Mouse (Mus musculus) cerebellum, postnatal 14 days (tissue): Measurements from ENCODE around the gene Ap1s2.

Experiments
- DNase-seq, 2 experiments: peaks; one replicate each; pipeline ENCODE4 v3.0.0; 2021; ENCODE audit warnings: mixed read lengths in 2 of 2

The Ap1s2 gene

GRCm38 (mm10) chrX:163908337-163909250 is at the start of gene Ap1s2:
Gene Ap1s2, plus strand, starts transcription at chrX:163909017.
- peak; percentile 95 for DNase-seq

- no peak for DNase-seq
Measured at GRCm38 (mm10) chrX:163867711-163868379, 41.0 kb upstream of the Ap1s2 start.

GRCm38 (mm10) chrX:163868659-163869278 is 40.0 kb upstream of the Ap1s2 start:
- DNase-seq: no peak

GRCm38 (mm10) chrX:163875932-163876331 is 32.9 kb upstream of the Ap1s2 start:
- no peak for DNase-seq

DNA sequence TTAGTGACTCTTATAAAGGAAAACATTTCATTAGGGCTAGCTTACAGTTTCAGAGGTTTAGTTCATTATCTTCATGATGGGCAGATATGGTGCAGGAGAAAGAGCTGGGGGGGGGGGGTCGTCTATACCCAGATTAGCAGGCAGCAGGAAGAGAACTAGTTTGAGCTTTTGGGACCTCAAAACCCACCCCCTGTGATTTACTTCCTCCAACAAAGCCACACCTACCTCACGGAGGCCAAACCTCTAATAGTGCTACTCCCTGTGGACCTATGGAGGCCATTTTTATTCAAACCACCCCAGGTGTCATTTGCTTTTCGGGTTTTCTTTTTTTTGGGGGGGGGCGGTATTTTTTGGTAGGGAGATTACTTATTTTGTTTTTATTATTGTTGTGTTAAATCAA is 32.2 kb upstream of the Ap1s2 start:
- DNase-seq: no peak

GRCm38 (mm10) chrX:163879039-163879438 is 29.8 kb upstream of the Ap1s2 start:
- no peak for DNase-seq

DNA sequence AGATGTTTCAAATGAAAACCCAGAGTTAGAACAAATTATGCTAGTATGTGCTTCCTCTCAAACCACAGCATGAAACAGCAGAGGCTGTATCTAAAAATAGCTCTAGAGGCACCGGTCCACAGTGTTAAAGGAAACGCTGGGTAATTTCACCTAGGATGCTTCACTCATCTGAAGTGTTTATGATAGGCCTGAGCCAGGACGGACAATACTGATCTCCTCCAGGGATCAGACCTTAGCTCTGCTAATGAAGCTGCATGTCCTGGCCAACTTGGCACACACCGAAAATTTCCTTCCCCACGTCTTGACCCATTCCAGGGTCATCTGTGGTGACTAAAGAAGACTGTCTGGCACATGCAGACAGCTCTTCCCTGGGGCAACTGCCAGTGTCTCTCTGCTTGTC is 29.4 kb upstream of the Ap1s2 start:
- DNase-seq: peak; percentile 21 to 32

DNA sequence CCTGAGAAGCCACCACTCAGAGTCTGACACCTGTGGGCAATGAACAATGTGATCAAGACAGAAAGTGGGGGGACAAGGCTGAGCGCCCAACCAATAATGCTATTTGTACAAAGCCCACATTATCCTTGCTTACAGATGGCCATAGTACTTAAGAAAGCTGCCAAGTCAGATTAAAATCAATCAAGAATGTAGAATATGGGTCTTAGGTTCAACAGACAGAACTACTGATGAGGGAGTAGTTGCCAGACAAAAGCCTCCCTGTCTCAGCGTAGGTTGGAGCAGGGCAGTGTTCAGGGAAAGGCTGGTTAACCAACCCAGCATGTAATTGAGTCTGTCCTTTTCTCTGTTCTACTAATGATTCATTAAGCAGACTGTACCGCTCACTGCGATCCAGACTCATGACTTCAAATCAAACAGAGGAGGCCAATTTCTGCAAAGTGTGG is 23.3 kb upstream of the Ap1s2 start:
- no peak for DNase-seq

GRCm38 (mm10) chrX:163897354-163897753 is 11.5 kb upstream of the Ap1s2 start:
- no peak for DNase-seq

DNA sequence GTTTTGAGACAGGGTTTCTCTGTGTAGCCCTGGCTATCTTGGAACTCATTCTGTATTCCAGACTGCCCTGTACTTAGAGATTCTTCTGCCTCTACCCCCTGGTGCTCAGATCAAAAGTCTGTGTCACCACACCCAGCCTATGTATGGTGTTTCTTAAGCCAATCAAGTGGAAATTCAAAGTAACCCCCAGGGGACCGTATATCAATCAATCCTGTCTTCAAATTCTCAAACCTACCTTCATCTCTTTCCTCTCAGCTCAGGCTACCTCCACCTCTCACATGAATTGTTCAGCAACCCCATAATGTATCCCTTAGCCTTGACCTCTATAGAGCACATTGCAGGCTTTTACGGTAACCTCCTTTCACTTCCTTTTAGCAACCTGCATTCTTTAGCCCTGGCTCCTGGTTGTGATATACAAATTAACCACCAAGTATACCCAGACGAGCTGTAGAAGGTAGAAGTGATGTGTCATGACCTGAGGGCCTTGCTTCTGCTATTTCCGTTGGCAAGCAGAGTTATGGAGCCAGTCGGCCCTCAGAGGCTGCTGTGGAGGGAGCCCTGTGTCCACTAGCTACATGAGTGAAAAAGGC is 9.3 kb upstream of the Ap1s2 start:
- no peak for DNase-seq

DNA sequence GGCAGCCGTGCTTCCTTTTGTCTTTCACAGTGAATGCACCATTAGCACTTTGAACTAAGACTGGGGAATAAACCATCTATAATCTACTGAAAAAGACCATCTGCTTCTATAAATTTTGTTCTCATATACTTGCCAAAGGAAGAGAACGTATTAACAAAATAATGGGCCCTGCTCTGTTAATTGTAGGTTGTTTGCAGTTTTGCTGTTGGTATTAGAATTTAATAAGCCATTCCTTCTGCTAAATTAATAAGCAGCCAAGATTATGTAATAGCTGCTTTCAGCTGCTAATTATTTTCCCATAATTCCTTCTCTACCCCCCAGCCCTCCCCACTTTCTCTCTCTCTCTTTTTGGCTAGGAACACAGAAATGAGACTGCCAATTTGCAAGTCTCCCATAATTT is 2.0 kb upstream of the Ap1s2 start:
- DNase-seq: no peak

GRCm38 (mm10) chrX:163908003-163908336 is 847 bp upstream of the Ap1s2 start:
- peak in 1 of 2 experiments; percentile 56 for DNase-seq

- peak; percentile 63 to 74 for DNase-seq
Measured at GRCm38 (mm10) chrX:163909381-163909780, 564 bp downstream of the Ap1s2 start.

GRCm38 (mm10) chrX:163912791-163913190 is 4.0 kb downstream of the Ap1s2 start:
- DNase-seq: peak; percentile 59 to 65

GRCm38 (mm10) chrX:163929550-163929949 is 20.7 kb downstream of the Ap1s2 start:
- DNase-seq: no peak

- DNase-seq: no peak
Measured at GRCm38 (mm10) chrX:163934731-163935130, 25.9 kb downstream of the Ap1s2 start.

DNA sequence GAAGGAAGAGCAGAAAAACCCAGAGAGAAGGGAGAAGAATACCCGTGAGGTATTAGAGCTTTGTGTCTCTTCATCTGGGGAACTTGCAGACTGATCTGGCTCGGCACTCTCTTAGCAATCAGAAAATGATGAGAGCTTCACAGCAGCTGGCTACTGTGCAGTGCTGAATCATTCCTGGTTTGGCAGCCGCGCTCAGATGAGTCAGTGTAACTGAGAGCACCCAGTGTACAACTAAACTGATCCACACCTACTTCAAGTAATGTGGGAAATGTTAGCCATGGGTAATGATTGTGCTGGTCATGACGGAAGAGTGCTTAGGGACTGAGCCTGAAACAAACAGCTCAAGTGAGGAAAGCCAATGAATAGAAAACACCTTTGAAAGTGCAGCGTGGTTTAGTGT is 29.8 kb downstream of the Ap1s2 start:
- no peak for DNase-seq

DNA sequence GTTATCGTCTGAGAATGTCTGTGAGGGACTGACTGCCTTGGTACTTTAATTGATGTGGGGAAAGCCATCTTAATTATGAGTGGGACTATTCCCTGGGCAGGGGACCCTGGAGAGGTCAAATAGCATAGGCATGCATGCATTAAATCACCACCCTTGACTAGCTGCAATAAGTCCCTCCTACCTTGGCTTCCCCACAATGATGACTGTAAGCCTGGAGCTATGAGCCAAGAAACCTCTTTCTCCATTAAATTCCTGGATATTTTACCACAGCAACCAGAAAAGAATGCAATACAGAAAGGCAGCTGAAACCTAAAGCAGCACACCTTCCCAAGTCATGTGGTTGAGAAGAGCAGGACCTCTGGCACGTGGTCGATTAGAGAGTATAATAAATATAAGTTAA is 35.6 kb downstream of the Ap1s2 start:
- no peak for DNase-seq

- no peak for DNase-seq
Measured at GRCm38 (mm10) chrX:163951618-163952017, 42.8 kb downstream of the Ap1s2 start.

DNA sequence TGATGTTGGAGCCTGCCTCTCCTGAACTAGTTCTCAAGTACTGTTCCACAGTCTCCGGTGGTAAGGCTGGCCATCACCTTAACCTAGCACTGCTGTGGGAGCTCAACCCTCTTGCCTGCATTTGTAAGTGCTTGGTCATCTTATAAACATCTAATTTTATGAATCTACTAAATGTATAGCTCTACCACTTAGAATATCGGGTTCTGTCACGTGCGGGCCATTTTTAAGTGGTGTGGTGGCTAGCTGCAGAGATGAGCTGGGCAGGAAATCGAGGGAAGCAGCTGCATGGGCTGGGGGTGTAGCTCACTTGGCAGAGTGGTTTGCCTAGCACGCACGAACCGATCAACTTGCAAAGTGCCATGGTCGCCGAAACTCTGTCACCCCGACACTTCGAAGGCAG is 48.6 kb downstream of the Ap1s2 start:
- DNase-seq: no peak

DNA sequence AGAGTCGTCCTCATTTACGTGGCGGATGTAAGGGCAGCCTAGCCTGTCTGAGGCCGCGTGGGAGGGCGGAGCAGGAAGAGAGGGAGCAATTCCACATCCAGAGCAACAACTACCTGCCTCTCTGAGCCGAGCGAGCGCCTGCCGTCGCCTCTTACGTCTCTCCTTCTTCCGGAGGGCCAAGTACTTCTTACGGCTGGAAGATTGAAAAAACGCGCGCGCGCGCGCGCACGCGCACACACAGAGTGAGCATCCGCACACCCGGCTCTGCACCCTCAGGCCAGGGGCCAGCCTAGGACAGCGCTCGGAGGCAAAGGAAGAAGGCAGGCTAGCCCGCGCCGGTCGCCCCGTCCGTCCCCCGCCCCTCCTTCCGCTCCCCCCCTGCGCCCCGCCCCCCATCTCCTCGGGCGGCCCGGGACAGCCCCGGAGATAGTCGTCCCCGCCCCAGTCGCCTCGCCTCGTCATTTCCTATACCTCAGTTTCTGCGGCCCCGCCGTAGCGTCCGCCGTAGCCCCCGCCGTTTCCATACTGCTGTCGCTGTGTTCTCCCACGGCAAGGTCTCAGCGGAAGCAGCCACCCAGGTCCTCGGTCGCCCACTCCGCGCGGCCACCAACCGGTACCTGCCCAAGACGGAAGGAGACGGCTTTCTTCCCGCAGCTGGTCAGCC is 49.1 kb downstream of the Ap1s2 start:
- peak; percentile 64 to 68 for DNase-seq

GRCm38 (mm10) chrX:163958467-163958875 is 49.7 kb downstream of the Ap1s2 start, which contains the start of gene Zrsr2:
Gene Zrsr2, minus strand, starts transcription at chrX:163958661.
- peak; percentile 78 to 83 for DNase-seq

DNA sequence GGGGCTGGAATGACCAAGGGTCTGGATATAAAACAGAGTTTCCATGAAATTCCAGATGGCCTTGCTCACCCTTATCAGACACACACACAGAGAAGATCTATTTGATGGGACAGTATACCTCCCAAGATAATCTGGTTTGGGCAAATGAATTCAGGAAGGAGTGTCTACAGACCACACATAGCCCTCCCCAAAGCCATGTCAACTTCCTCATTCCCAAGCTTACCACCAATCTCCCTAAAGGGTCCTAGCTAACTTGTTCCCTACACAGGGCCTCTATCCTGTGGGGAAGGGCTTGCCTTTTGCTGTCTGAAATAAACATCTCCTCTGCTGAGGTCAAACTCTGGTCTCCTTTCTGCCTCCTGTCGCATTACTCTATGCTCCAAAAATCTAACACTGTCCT is 72.3 kb downstream of the Ap1s2 start:
- DNase-seq: no peak
